Mouse (Mus musculus) cerebellum, postnatal 36 days (tissue): ENCODE data around the gene Ebf1.
A peak's percentile ranks its signal among the peaks of the same experiment; 100 is the strongest.

Experiments
- DNase-seq, 2 experiments: peaks; one replicate each; pipeline ENCODE4 v3.0.0; 2021 to 2022; ENCODE audit warnings: mixed read lengths in 2 of 2

Gene Ebf1

DNA sequence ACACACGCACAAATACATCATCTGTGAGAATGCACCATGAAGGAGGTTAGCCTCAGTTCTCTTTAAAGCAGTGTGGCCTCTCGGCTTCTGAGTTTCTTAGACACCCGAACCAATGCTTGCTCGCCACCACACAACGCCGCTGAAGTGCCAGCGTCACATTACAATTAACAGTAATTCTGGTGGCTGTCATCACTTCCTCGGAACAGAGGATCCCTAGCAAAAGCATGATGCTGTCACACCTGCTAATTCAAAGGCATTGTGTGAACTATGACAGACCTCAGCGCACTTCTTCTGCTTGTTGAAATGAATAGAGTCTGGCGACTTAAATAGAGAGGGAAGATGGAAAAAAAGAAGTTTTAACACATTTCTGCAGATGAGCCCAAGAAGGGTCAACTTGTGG lies 235.8 kb downstream of the Ebf1 start:
- no peak for DNase-seq

DNA sequence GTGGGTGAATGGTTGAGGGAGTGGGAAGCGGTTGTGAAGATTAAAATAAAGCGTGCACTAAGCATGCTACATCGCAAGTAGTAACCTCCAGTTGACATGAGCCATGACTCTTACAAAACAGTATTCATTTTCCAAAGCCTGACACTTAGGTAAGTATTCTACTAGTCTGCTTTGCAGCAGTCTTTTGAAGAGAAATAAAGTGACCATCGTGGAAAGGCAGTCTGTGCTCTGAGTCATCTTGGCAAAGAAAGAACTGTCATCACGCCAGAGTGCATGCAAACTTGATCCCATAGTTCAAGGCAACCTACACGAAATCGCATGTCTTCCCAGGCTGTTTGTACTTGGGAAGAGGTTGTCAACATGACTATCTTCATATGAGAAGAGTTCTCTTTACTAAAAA lies 237.4 kb downstream of the Ebf1 start:
- DNase-seq = no peak

DNA sequence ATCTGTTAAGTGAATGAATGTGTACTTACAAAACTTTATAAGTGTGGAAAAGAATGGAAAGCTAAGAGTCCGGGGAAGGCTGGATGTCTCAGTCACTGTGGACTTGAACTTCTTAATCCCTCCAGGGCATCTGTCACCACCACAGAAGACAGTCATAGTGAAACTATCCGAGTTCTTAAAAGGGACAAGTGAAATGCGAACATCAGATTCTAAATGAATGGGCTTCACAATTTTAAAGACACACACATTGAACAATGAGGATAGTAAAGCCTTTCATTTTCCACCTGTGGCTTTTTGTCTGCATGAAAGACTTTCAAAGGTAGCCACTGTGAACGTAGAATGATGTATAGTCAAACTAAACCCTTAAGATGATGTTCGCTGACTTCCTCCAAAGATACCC lies 244.0 kb downstream of the Ebf1 start:
- DNase-seq = no peak

DNA sequence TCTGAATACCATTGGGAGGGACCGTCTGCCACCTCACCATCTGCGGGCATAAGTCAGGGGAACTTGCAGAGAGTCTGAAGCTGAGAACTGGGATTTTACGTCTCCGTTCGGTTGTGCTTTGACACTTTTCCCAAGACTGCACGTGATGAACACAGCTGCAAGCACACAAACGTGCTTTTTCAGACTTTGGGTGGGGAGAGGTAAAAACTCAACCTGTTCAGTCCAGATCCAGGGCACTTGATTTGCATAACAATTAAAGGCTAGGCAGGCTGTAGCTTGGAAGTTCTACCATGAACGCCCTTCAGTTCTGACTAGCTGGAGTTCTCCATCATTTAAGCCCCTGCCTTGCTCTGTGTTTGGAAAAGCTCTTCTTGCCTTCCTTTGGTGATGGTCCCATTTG lies 246.8 kb downstream of the Ebf1 start:
- no peak for DNase-seq

DNA sequence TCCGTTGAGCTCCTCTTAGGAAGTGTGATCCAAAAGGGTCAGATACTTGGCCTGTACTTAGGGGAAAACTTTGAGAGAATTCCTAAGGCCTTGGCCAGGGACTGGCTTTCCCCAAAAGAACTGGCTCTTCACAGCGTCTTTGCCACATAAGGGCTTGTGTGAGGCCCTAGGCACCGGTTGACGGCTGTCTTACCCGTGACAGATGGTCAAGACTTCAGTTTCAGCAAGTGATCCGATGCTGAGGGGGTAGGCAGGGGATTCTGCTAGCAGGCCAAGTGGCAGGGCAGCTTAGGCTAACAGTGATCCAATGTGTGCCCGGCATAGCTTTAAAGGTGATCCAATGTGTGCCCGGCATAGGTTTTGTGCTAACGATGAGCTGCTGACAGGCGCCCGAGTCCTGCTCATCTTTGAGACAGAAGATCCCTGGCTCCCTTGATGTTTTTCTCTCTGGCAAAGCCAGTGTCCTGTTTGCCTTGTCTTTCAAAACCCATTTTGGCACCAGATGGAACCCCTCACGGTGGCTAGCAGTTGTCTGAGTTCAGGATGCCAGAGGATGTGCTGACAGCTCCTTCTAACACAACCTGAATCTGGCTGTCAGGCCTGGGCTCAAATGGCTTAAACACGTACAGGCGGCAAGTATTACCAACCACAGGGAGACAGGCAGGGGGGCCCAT lies 249.5 kb downstream of the Ebf1 start:
- peak; percentile 64 to 72 for DNase-seq

DNA sequence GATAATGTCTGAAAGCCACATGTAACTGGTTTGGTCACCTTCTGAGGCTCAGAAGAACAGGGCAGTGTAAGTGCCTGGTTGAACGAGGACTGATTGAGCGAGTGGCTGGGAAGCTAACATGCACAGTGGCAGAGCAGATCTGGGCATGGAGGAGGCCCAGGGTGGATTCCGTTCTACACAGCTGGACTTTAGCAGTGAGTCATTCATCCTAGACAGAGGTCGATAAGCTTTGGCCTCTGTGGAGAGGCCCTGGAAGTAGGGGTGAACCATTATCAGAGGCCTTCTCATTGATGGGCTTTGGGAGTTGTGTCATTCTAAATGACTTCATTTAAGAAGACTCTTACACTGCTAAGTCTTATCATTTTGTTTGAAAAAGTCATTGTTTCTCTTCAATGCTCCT lies 250.3 kb downstream of the Ebf1 start:
- no peak for DNase-seq

DNA sequence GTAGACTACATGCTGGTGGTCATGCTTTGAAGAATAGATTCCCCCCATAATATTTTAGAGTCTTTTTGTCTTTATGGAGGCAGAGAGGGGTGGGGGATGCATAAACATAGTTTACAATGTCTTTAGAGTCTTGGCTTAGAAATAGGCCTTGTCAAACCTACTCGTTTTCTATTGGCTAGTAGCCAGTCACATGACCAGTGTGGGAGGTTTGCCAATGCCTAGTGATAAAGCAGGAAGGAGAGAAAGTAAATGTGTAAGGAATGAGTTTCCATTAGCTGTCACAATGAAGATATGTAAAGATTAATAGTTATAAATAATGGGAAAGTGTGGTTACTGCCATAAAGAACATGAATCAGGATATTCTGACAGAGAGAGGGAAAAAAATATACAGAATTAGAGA lies 256.8 kb downstream of the Ebf1 start:
- no peak for DNase-seq

DNA sequence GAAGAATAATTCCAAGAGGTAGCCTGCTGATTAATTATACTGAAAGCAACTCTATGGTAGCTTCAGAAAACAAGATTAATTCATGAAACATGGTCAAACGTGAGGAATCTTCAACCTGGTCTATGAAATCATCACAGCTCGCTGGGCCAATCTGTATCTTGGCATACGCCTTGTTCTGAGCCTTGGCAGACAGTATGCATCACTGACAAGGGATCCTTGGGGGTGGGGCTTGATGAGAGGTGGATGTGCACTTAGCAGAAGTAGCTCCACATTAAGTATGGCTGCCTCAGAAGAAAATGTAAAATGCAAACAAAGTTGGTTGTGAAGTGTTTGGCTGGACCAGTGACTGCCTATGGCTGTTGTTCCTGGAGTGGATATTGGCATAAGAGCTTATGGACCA lies 258.1 kb downstream of the Ebf1 start:
- DNase-seq = no peak

DNA sequence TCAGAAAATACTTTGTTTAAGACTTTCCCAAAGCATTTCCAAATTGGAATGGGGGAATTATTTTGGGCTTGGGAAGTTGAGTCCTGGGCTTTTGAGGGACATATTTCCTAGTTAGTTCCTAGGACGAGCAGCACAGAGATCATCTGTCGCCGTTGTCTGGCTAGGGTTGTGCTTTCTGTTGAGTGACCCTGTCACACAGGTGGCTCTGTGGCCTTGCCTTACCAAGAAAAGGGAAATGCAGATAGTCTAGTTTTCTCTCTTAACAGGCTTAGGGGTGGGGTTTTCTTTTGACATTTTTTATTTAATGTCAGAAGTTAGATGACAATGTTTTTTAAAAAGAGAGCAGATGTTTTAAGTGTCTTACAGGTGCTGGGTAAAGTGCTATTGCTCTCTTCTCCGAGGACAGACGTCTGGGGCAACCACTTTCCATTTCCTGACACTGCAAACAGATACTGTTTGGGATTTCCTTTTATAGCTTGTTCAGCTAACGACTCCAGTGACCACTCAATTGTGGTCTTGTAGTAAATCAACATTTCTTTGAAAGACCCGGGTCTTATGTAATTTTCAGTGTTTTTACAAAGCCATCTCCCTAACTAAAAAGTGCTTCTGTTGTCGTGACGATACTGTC lies 264.1 kb downstream of the Ebf1 start:
- no peak for DNase-seq

DNA sequence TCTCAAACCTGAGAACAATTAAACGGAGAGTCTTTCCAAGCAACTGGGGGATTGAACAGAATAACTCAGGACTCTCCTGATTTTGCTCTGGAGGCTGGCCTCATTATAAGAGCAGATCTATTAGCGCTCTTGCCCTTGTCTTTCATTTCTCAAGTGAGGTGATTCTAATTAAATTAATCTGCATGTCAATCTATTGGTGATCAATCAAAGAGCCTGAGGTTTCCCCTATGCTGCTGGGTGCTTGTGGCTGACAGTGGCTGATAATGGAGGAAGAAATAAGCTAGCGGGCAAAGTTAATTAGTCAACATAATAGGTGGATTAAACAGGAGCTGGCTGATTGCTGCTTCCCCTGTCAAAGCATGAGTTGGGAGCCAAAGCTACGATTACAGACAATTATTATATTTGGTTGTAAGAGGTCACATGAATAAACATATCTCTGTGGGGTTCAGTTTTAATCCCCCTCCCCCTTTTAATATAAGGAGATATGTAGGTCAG lies 265.4 kb downstream of the Ebf1 start:
- DNase-seq = no peak

DNA sequence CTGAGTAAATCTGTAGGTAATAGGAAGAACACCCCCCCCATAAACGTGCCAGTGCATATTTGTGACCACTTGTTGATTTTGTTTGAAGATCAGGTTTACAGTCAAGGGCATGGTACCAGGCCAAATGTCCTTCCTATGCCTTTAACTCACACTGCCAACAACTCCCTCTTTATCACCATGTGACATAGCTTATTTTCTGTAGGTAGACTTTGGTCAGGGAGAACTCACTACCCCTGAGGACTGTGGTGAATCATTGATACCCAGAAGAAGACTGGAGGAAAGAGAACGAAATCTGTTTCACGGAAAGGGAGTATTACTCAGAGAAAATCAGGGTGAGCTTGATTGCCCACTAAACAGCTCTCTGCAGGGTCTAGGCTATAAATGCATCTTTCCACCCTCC lies 267.2 kb downstream of the Ebf1 start:
- no peak for DNase-seq

DNA sequence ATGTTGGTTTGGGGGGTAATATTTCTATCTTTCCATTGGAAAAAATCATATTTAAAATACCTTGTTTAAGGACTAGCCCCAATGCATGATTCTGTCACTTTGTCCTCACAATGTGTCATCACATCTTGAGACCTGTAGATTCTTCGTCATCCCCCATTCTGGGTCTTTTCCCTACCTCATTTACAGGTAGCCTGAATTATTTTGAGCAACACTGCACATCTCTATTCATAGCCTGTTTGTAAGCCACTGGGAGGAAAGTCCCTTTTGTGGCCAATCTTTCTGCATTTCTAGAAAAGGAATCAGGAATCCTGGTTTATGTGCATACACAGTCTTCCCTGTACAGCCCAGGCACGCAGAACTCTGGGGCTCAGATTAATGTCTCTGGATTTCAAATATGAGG lies 269.8 kb downstream of the Ebf1 start:
- no peak for DNase-seq

DNA sequence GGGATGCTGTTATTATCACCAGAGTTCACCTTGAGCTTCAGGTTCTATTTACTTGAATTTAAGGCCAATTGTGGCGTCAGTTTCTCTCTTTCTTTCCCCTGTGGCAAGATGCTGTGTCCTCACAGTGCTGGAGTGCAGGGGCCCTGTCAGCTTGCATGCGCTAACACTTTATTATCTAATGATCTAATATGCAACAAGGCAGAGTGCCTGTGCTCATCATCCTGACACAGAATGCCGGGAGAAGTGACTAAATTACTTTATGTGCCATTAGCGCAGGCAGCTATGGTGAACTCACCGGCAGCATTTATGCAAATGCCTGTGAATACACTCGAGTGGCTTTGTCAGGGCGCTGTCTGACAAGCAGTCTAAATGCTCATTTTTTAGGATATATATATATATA lies 270.6 kb downstream of the Ebf1 start:
- no peak for DNase-seq

DNA sequence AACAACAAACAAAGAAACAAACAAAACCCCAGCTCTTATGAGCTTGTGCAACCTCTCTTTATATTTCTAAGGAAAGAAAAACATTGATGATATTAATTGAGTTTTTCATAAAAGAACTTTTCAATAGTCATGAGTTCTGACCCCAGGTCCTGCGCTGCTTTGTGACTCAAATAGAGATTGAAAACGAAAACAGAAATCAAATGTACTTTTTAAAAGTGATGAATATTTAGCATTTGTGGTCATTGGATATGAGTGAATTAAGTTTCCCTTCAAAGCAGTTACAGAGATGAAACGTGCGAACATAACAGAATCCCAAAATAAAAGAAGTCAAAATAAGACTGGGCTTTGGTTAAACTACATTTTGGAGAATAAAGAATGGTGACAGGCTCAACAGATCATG lies 271.3 kb downstream of the Ebf1 start:
- DNase-seq = no peak

DNA sequence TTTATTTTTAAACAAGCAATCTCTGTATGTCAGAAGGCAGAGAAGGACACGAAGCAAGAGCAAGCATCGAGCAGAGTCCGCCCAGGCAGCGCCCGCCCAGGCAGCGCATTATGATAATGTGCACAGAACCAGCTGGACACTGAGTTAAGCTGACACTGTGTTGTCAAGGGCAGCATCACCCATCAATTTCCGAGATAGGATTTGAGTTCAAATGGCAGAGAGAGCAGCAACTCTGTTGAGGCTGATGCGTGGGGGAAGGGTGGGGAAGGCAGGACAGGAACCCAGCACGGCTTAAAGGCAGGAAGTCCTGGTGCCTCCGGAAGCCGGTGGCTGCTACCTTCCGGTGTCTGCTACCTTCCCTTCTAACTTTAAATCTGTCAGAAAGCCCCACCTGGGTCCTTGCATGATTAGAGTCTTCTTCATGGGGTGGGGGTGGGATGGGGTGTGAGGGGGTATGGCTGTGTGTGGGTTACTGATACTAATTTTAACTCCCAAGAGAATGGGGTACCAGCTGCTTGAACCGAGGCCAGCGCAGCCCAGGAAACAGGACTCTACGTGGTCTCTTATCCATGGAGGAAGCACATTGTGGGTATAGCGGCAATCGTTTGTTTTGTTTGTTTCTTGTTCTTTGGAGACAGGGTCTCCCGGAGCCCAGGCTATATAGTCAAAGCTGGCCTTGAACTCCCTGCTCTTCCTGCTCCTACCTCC lies 275.9 kb downstream of the Ebf1 start:
- DNase-seq = peak in 1 of 2 experiments; percentile 6

DNA sequence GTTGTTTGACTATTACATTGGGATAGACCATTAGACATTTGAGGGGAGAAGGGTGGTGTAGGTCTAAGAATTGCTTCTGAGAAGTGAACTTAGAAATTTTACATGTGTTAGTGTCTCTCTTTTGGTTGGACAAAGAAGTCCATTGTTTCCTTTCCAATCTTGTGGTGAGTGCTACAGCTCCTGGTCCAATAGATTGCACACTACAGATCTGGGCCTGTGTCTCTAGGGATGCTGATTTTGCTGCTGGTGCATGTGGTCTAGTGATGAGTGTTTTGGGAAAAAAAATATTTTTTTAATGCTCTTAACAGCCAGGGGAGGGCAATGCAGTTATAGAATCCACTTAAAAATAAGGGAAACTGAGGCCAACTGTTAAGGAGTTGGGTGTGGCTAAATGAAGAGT lies 276.9 kb downstream of the Ebf1 start:
- no peak for DNase-seq

DNA sequence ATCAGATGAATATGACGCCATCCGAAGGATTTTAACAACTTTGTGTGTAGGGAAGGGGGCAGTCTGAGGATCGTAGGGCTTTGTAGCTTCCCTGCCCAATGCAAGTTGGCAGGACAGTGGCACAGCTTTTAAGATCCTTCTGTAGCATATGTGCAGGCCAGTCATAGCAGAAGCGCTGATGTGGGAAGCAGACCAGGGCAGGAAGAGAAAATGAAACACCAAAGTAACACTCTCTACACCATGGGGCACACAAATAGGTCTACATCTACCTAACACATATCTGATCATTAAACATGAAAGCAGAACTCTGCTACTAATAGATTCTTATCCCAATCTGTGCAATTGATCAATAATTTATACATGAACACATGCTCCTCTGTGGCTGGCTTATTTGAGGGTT lies 277.7 kb downstream of the Ebf1 start:
- no peak for DNase-seq

DNA sequence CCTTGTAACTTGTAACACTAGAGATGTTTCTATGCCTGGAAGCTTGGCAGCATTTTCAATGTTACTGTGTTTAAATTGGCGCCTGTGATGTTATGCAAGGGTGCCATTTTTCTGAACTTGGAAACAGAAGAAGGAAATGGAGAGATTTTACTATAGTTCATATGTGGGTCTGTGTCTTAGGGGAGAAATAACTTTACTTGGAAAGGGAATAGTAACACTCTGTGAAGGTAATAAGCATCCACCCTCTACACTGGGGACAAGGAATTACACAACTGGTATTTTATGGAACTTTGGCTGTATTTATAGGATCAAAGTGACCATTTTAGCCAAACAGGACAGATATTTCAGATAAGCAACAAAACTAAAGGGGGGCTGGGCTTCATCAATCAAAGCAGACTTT lies 278.8 kb downstream of the Ebf1 start:
- no peak for DNase-seq

DNA sequence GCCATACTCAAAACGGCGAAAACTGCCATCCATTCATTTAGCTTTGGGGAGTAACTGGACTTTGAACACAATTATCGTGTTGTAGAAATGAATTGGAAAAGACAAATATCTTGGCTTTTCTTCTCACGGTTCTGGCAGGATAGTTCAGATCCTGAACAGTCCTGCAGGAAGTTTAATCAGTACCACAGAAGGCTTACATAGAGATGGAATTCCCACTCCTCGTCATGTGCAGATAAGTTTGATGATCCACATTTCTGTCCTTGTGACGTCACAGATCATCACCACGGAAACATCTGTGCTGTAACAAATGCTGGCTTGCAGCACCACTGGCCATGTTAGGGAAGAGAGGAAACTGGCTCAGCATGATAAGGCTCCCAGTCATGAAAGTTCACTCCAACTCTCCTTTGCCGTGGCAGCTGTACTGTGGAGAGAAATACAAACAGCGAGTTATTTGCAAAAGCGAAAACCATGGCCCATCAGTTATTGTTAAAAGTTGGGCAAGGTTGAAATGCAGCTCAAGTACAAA lies 280.1 kb downstream of the Ebf1 start:
- no peak for DNase-seq

DNA sequence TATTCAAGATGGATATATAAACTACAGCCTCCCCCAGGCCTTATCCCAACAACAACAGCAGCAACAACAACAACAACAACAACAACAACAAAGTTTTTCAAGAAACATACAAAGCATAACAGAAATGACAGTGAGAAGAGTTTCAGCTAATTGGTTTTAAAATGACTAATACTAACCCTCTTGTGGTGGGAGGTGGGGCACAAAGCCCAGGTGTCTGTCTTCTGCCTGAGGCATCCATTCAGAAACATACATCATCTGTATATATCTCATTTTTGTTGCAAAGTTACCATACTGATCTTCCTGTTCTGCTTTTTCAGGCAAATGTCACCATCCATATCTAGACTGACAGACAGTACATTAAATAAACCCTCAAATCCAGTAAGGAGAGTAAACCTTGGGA lies 282.4 kb downstream of the Ebf1 start:
- no peak for DNase-seq

DNA sequence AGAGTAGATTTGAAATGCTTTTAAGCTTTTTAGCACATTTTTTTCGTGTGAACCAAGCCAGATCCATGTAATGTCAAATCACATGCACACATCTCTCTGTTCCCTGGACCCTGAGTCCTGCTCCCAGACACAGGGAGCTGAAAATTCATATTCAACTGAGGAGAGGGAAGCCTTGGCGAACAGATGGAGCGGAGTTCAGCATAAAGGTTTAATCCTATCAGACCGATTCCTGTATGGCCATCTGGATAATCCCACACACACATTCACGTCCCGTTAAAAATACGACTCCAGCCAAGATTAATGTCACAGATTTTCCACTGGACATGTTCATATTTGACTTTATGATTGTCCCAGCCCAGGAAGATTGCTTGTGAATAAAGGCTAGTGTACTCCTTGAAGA lies 282.8 kb downstream of the Ebf1 start:
- DNase-seq = peak; percentile 17 to 28

DNA sequence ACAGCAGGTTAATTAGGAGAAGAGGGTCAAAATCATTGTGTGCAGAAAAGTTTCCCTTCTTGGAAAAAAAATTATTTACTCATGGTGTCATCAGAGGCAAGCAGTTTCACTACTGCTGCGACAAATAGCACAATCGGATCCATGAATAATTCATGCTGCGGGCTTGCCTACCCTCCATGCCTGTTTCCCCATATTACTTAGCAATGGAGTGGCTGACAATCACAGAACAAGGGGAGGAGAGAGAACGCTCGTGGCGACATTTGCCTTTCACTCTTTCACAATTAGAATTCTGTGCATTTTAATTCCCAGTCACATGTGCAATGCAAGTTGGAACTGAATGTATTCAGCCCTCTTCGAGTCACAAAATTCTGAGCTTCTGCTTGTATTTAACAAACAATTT lies 283.4 kb downstream of the Ebf1 start:
- no peak for DNase-seq

DNA sequence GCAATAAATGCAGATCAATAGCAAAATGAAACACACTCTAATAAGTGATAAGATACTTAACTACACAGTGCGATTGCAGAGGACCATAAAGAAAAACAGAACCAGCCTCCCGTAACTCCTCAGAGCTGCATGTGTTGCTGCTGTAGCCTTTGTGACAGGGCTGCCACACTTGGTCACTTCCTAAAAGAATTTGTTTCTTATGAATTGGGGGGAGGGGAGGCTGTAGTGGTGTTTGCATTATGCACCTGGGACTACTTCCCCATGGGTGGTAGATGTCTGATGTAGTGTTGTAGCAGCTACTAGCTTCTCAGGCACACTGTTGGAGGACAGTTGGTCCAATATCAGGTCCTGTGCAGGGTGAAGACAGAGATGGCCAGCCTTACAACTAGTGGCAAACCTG lies 284.6 kb downstream of the Ebf1 start:
- no peak for DNase-seq

DNA sequence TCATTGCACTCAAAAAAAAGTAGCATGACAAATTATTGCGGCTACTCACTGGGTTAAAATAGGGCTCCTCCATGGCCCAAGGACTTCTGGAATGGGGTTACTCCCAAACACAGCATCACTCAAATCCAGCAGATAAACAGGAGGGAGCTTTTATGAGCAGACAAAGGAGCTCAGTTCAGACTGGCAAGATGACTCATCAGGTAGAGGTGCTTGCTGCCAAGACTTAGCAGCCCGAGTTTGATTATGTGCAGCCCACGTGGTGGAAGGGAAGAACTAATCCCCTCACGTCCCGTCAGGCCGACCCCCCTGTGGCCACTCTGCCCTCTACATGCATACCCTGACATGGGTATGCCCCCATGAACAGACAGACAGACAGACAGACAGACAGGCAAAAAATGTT lies 285.0 kb downstream of the Ebf1 start:
- peak; percentile 11 to 22 for DNase-seq
